Mouse (Mus musculus) splenic B cell, adult 2 months (primary cell): ENCODE measurements at regions not wholly inside any gene's neighbourhood (a gene's known extent, or its start where the extent isn't known, plus 50 kb on each side); places are given as distances from the start of the nearest gene placed in this dataset.
A peak's percentile ranks its signal among the peaks of the same experiment; 100 is the strongest.

Experiments used
- DNase-seq: peaks from one replicate; pipeline ENCODE4 v3.0.0-alpha.2; 2011; ENCODE audit warnings: low read depth, low spot score
- H3K27me3 ChIP-seq: 2 replicates; pipeline ENCODE4 v1.6.1; 2012; ENCODE audit warnings: mild to moderate bottlenecking, low read length, moderate library complexity, mixed read lengths; ENCODE audit not compliant: control insufficient read depth, poor library complexity, insufficient read depth, severe bottlenecking
- H3K36me3 ChIP-seq: 2 replicates; pipeline ENCODE4 v1.6.1; 2012; ENCODE audit warnings: mild to moderate bottlenecking, low read length, moderate library complexity, mixed read lengths; ENCODE audit not compliant: control insufficient read depth, poor library complexity, insufficient read depth, severe bottlenecking

- peak; percentile 54 for DNase-seq
- Histone ChIP-seq H3K36me3 (no peaks in the 10 kb centered on the region), H3K27me3 (no peaks in the 10 kb centered on the region)
Observed at GRCm38 (mm10) chr6:31197631-31198338, 200.8 kb upstream of the Mkln1 start.

GRCm38 (mm10) chr6:31198340-31198739 is 200.2 kb upstream of the Mkln1 start:
- no peaks in the 10 kb centered on the region for H3K27me3 ChIP-seq
- no peaks in the 10 kb centered on the region for H3K36me3 ChIP-seq
- no peak for DNase-seq

DNA sequence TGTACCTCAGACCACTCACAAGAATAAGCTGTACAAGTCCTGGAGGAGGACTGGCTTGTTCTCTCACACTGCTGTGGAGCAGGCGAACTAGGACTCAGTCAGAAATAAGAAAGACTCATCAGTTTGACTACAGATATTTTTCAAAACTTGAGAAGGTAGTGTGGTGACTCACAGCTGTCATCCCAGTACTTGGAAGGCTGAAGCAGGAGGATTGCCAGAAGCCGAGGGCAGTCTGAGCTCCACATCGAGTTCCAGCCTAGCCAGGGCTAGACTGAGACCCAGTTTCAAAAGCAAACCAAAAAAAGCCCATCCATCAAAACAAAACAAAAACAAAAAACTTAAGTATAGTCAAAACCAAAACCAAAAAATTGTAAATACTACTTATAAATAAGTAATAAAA is 197.8 kb upstream of the Mkln1 start:
- no peaks in the 10 kb centered on the region for H3K27me3 ChIP-seq
- no peaks in the 10 kb centered on the region for H3K36me3 ChIP-seq
- DNase-seq: no peak

- DNase-seq: peak; percentile 20
- Histone ChIP-seq H3K36me3 (no peaks in the 10 kb centered on the region), H3K27me3 (no peaks in the 10 kb centered on the region)
Observed at GRCm38 (mm10) chr6:31201375-31201972, 197.1 kb upstream of the Mkln1 start.

DNA sequence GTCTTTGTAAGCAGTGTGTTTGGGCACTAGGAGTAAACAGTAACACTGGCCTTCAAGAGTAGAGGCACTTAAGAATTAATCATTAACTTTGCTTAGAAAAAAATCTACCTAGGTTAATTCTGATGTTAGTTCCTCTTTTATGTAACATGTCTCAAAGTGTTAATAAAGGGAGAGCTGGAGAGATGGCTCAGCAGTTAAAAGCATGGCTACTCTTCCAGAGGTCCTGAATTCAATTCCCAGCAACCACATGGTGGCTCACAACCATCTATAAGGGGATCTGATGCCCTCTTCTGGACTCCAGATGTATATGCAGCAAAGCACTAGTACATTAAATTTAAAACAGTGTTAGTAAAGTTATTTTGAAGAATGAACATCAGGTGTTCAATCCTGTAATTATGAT is 195.9 kb upstream of the Mkln1 start:
- peak; percentile 27 for DNase-seq

GRCm38 (mm10) chr6:31204434-31204833 is 194.1 kb upstream of the Mkln1 start:
- Histone ChIP-seq H3K27me3 (no peaks in the 10 kb centered on the region), H3K36me3 (no peaks in the 10 kb centered on the region)
- peak; percentile 21 for DNase-seq

More for the DNA sequence above, 195.9 kb upstream of the Mkln1 start:
- no peaks in the 10 kb centered on the region for H3K27me3 ChIP-seq
- H3K36me3 ChIP-seq: no peaks in the 10 kb centered on the region

DNA sequence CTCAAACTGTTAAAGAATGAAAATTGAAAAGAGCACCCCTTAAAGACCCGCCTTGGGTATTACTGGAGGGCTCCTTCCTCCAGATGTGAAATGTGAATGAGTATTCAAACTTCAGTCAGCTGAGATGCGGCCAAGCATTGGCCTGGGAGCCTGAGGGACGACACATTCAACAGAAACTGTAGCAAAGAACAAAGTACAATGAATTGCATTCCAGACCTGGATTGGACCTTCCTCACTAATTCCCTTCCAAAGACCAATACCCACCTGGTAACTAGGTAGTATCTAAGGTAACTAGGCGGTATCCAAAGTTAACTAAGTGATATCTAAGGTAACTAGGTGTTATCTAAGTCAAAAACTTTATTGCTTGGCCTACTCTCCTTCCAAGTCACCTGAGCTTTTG is 193.7 kb upstream of the Mkln1 start:
- Histone ChIP-seq H3K36me3 (no peaks in the 10 kb centered on the region), H3K27me3 (no peaks in the 10 kb centered on the region)
- peak; percentile 19 for DNase-seq

GRCm38 (mm10) chr6:31206106-31206505 is 192.4 kb upstream of the Mkln1 start:
- peak; percentile 38 for DNase-seq
- Histone ChIP-seq H3K36me3 (0 out of 2 replicates have a peak, but pooled peaks cover 2% of the 10 kb centered on the region), H3K27me3 (no peaks in the 10 kb centered on the region)

GRCm38 (mm10) chr6:31207231-31207630 is 191.3 kb upstream of the Mkln1 start:
- DNase-seq: no peak
- H3K36me3 ChIP-seq: 0 out of 2 replicates have a peak, but pooled peaks cover 2% of the 10 kb centered on the region
- no peaks in the 10 kb centered on the region for H3K27me3 ChIP-seq

- Histone ChIP-seq H3K27me3 (no peaks in the 10 kb centered on the region), H3K36me3 (0 out of 2 replicates have a peak, but pooled peaks cover 2% of the 10 kb centered on the region)
- DNase-seq: peak; percentile 57
Observed at GRCm38 (mm10) chr6:31208224-31208623, 190.3 kb upstream of the Mkln1 start.

GRCm38 (mm10) chr6:31209411-31210139 is 189.0 kb upstream of the Mkln1 start:
- DNase-seq: peak; percentile 60
- peaks cover 2% of the 10 kb centered on the region; the same call in 1 of the 2 replicates for H3K36me3 ChIP-seq
- H3K27me3 ChIP-seq: no peaks in the 10 kb centered on the region

GRCm38 (mm10) chr6:31210209-31210714 is 188.3 kb upstream of the Mkln1 start:
- DNase-seq: peak; percentile 47
- peaks cover 3% of the 10 kb centered on the region; the same call in 1 of the 2 replicates for H3K36me3 ChIP-seq
- H3K27me3 ChIP-seq: no peaks in the 10 kb centered on the region

DNA sequence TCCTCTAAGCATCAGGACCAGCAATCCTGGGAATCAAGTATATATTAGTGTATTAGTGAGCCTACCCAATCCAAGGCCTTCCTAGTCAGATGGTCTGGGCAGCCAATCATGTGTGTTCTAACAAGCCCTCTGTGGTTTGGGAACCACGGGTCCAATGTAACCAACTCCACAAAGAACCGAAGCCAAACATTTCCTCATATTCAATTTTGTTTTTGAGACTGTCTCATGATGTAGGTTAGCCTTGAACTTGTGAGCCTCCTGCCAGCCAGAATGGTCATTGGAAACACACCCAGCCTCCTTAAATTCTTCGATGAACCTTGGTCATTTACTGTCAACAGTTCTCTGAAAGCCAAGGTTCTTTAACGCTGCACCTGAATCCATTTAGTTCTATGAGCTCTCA is 187.4 kb upstream of the Mkln1 start:
- H3K27me3 ChIP-seq: no peaks in the 10 kb centered on the region
- DNase-seq: peak; percentile 27
- peaks cover 3% of the 10 kb centered on the region; the same call in 1 of the 2 replicates for H3K36me3 ChIP-seq

GRCm38 (mm10) chr6:31211616-31212015 is 186.9 kb upstream of the Mkln1 start:
- peaks cover 3% of the 10 kb centered on the region; the same call in 1 of the 2 replicates for H3K36me3 ChIP-seq
- no peaks in the 10 kb centered on the region for H3K27me3 ChIP-seq
- DNase-seq: no peak

- H3K27me3 ChIP-seq: no peaks in the 10 kb centered on the region
- H3K36me3 ChIP-seq: peaks cover 3% of the 10 kb centered on the region; the same call in 1 of the 2 replicates
- peak; percentile 39 for DNase-seq
Observed at GRCm38 (mm10) chr6:31212080-31212479, 186.5 kb upstream of the Mkln1 start.
